Mouse (Mus musculus) brain, embryonic 14.5 days (tissue): ENCODE results near the gene Fignl2.

Experiments
- CTCF ChIP-seq: fragments of 200-500 bp; IDR thresholded peaks from 2 replicates; pipeline ENCODE4 v1.5.1; 2012; ENCODE audit warnings: inconsistent platforms, mild to moderate bottlenecking, moderate library complexity, borderline replicate concordance; ENCODE audit not compliant: insufficient read depth, insufficient read length; ENCODE audit errors: extremely low read depth
- POLR2A ChIP-seq: fragments of 200-500 bp; IDR thresholded peaks from 2 replicates; pipeline ENCODE4 v1.6.1; 2012; ENCODE audit warnings: mild to moderate bottlenecking, inconsistent platforms, borderline replicate concordance; ENCODE audit not compliant: poor library complexity, insufficient read depth, insufficient read length, severe bottlenecking; ENCODE audit errors: extremely low read depth

DNA sequence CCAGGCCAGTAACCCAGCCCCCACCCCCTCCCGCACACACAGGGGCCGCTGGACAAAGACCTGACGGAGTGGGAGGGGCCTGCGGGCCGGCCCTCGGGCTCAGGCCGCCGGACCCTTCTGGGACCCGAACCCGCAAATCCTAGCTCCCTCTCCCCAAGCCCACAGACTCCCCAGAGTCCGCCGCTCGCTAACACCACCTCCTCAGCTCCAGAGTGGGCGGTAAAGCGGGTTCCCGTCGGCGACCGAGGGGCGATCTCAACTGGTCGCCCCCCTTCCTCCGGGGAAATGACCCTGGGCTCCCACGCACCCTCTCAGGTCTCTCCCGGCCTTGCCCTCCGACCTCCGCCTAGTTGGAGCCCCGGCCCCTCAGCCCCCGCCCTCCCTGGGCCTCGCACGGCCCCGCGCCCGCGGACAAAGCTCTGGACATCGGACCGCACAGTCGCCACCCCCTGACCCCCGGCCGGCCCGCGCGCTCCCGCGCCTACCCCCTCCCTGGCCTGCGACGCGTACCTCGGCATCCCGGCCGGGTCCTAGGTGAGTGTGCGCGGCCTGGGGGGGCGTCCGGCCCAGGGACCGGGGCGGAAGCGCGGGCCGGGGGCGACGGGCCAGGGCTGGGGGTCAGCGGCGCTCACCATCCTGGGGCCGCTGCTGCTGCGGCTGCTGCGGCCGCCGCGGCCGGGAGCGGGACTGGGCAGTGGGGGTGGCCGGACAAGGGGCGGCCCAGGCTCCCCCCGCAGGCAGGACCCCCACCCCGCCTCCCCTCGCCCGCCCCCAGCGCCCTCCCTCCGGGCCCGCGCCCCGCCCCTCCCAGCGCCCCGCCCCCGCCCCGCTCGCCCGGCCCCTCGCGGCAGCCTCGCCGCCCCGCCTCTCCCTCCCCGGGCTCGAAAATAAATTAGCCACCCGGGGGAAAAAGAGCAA lies at the start of gene Fignl2:
- no peak for TF ChIP-seq CTCF
- TF ChIP-seq POLR2A: 0 out of 2 replicates have a peak, but pooled peaks have one; percentile 17
